Mouse (Mus musculus): ENCODE results near the gene 4931422A03Rik.

GRCm38 (mm10) chr2:103953050-103953835 is 74.9 kb downstream of the 4931422A03Rik start:
- TF ChIP-seq EP300 (IDR thresholded peaks at IDR 0.05; ENCODE audit: insufficient read depth, low read depth, low read length) (no peak), POLR2A (IDR thresholded peaks at IDR 0.05; ENCODE audit: insufficient read depth, low read length) (no peak), CTCF (IDR thresholded peaks at IDR 0.05; ENCODE audit: low read depth, low read length) (no peak)
